Mouse (Mus musculus) stomach, embryonic 16.5 days (tissue): ENCODE results near the gene Glp2r. TPM values are rescaled to one million over a fixed set of nuclear protein-coding genes. Genes with fewer than 3 reads are reported as not detected.

ENCODE experiments used
- ATAC-seq: fragments of 200-750 bp; cut with Nextera tagmentation; 2 replicates; pipeline ENCODE4 v1.8.0; 2017; ENCODE audit warnings: moderate number of reproducible peaks, moderate TSS enrichment; ENCODE audit not compliant: insufficient read depth, low FRiP score
- H3K27ac ChIP-seq: fragments of 300-500 bp; sonication (generic); 2 replicates; pipeline ENCODE4 v1.5.1; 2014; ENCODE audit warnings: low read length
- H3K27me3 ChIP-seq: fragments of 300-500 bp; sonication (generic); 2 replicates; pipeline ENCODE4 v1.6.1; 2014; ENCODE audit warnings: low read length, control low read depth, mixed read lengths; ENCODE audit not compliant: control insufficient read depth, insufficient read depth
- H3K36me3 ChIP-seq: fragments of 300-500 bp; sonication (generic); 2 replicates; pipeline ENCODE4 v1.6.1; 2014; ENCODE audit warnings: low read length; ENCODE audit not compliant: control insufficient read depth, insufficient read depth
- H3K4me1 ChIP-seq: fragments of 300-500 bp; sonication (generic); 2 replicates; pipeline ENCODE4 v1.6.1; 2014; ENCODE audit warnings: low read length, control low read depth, mixed read lengths; ENCODE audit not compliant: control insufficient read depth, insufficient read depth
- H3K4me2 ChIP-seq: fragments of 300-500 bp; sonication (generic); 2 replicates; pipeline ENCODE4 v1.6.1; 2014; ENCODE audit warnings: low read depth, low read length, mixed read lengths
- H3K4me3 ChIP-seq: fragments of 300-500 bp; sonication (generic); replicated peaks from 2 replicates; pipeline ENCODE4 v1.5.1; 2014; ENCODE audit warnings: mild to moderate bottlenecking, low read length
- H3K9ac ChIP-seq: fragments of 300-500 bp; sonication (generic); 2 replicates; pipeline ENCODE4 v1.6.1; 2014; ENCODE audit warnings: low read length
- H3K9me3 ChIP-seq: fragments of 300-500 bp; sonication (generic); replicated peaks from 2 replicates; pipeline ENCODE4 v1.6.1; 2016; ENCODE audit warnings: low read length, control low read depth; ENCODE audit not compliant: control insufficient read depth
- WGBS: fragments of 180-500 bp; shearing (Covaris S2); extraction: QIAGEN DNeasy Blood & Tissue Kit; methylation state at CpG from one replicate; pipeline ENCODE4 v1.1.7; 2014; 5-methylcytosine and 5-hydroxymethylcytosine counted together
- polyA plus RNA-seq: library from polyadenylated mRNA; unstranded; fragments of >200 nt; fragmentation: Nextera tagmentation; extraction: Ambion mirVana; gene quantifications from 2 replicates; pipeline ENCODE4 v1.2.1, GENCODE M21; 2015

Gene Glp2r
- polyA plus RNA-seq, 1 experiment from 2014 or later = 0.93 TPM

DNA sequence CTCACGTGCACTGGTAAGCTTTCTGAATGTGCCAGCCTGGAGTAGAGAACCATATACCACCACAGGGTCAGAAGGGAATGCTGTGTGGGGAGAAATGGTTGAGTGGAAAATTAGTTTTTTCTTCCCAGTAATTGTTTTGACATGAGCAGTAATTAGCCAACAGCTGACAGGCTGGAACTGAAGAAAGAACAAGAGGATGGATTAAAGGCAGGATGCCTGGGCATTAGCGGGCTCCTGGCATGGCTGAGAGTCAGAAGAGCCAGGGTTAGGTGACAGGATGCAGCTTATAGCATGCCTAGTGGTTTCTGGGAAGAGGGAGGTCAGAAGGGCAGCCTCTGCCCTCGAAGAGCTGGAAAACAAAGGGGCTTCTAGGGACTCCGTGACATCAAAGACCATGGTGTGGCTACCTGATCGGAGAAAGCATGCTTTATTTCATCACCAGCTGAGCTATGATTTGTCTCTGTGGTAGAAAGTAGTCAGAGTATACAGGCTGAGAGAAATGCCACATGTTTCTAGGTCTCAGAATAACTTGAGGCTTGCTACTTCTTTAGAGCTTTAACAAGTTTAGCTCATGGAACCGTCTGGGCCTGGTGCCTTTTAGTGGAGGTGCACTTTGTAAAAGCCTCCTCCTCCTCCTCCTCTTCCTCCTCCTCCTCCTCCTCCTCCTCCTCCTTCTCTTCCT lies 133.9 kb downstream of the Glp2r start:
- Histone ChIP-seq H3K36me3 (no peaks in the 10 kb centered on the region), H3K4me3 (no peak overlapping the region), H3K9ac (no peak overlapping the region), H3K4me2 (no peak overlapping the region), H3K4me1 (0 out of 2 replicates have a peak, but pooled peaks cover 3% of the 10 kb centered on the region), H3K9me3 (no peaks in the 10 kb centered on the region), H3K27me3 (no peaks in the 10 kb centered on the region), H3K27ac (no peak overlapping the region)
- no peak for ATAC-seq
- 56% methylated on average over 6 of the region's 6 CpGs for WGBS

DNA sequence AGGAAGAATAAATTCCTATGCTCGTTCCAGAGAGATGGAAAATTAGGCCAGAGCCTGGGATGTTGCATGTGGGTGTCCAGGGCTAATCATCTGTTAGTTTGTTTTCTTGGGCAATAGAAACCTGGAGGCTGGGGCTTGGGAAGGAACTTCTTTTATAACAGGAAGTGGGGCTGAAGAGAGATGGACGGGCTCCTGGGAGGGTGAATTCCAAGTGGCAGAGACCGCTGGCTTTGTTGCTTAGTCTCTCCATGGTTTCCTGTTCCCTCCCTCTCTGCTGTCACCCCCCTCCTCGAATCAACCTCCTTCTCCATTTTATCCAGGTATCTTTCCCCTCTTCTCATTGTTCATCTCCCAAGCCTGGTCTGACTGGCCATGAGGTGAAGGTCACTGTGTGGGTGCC lies 134.8 kb downstream of the Glp2r start:
- Histone ChIP-seq H3K4me1 (0 out of 2 replicates have a peak, but pooled peaks cover 3% of the 10 kb centered on the region), H3K4me3 (no peak overlapping the region), H3K27me3 (no peaks in the 10 kb centered on the region), H3K4me2 (no peak overlapping the region), H3K9ac (no peak overlapping the region), H3K36me3 (no peaks in the 10 kb centered on the region), H3K27ac (no peak overlapping the region), H3K9me3 (no peaks in the 10 kb centered on the region)
- no peak for ATAC-seq
- 45% methylated on average over 4 of the region's 4 CpGs for WGBS

DNA sequence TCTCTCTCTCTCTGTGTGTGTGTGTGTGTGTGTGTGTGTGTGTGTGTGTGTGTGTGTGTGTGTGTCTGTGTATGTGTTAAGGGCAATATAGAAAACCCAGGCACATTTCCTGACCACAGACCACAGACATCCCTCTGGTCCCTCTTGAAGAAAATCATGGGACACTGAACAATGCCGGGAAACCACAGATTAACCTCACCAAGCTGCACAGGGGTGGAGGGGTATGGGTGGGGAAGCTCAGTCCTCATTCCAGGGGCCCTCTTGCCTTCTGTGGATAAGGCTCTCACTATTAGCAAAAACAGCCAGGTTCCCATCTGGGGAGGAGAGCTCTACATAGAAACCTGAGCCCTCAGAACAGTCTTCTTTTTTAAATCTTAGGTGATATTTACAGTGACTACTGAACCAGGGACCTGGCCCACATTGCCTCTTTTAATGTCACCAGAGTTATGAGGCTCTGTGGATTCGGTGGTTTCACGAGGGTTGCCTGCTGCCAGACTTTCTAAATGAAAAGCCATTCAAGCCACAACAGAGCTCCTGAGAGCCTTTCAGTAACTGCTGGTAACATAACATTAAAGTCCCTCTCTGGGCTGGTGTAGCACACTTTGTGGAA lies 137.2 kb downstream of the Glp2r start:
- H3K27ac ChIP-seq = no peak overlapping the region
- H3K4me3 ChIP-seq = no peak overlapping the region
- H3K4me1 ChIP-seq = 0 out of 2 replicates have a peak, but pooled peaks cover 3% of the 10 kb centered on the region
- H3K9ac ChIP-seq = no peak overlapping the region
- WGBS = 56% methylated on average over 3 of the region's 3 CpGs
- H3K9me3 ChIP-seq = no peaks in the 10 kb centered on the region
- H3K4me2 ChIP-seq = no peak overlapping the region
- no peaks in the 10 kb centered on the region for H3K27me3 ChIP-seq
- no peak for ATAC-seq
- H3K36me3 ChIP-seq = no peaks in the 10 kb centered on the region

DNA sequence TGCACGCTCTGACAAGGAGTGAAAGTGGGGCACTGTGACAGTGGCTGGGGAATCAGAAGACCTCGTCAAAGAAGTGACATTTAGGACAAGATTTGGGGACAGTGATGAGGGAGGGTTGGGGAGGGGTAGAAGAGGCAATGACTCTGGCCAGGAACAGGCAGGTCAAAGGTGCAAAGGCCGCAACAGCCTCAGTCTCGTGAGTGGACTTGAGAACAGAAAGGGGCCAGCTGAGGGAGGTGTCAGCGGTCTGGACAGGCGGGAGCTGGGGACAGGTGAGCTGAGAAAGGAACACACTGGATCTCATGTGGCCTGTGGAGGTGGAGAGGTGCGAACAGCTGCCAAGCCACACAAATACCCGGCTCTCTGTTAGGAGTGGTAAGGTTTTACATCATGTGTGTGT lies 138.0 kb downstream of the Glp2r start:
- Histone ChIP-seq H3K9me3 (no peaks in the 10 kb centered on the region), H3K4me1 (0 out of 2 replicates have a peak, but pooled peaks cover 3% of the 10 kb centered on the region), H3K27me3 (no peaks in the 10 kb centered on the region), H3K4me2 (no peak overlapping the region), H3K9ac (no peak overlapping the region), H3K4me3 (no peak overlapping the region), H3K27ac (no peak overlapping the region), H3K36me3 (no peaks in the 10 kb centered on the region)
- WGBS = 77% methylated on average over 8 of the region's 8 CpGs
- no peak for ATAC-seq

DNA sequence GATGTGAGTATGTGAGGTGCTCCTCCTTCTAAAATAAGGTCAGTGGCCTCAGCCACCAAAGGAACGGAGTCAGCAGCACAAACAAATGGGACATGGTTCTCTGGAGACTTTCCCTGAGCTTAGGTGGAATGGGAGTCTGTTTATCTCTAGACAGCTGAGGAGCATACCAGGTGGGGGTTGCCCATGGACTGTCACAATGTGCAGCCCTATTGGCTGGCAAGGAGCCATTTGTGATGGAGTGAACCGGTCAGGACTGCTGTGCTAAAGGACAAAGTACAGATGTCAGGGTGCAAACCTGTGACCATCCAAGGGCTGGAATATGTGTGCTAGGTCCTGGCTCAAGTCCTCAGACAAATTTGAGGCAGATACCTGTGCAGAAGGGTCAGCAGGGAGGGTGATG lies 142.4 kb downstream of the Glp2r start:
- 45% methylated on average over 2 of the region's 2 CpGs for WGBS
- no peaks in the 10 kb centered on the region for H3K27me3 ChIP-seq
- no peak for ATAC-seq

DNA sequence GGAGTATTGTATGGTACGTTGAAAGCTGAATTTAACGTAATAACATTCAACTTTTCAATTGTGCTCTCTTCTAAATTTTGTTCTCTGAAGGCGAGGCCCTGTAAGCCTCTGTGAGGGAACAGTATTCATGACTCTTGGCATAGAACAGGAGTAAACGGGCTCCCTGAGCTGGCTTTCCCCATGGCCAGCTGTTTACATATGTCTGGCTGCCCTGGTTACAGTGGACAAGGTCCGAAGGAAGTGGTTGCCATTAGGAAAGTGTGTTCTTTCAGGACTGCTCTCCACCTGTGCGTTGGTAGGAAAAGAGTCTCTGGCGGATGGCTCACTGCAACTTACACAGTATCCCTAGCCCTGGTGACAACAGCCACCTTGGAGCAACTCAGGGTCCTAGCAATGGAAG lies 143.8 kb downstream of the Glp2r start:
- H3K4me1 ChIP-seq = no peaks in the 10 kb centered on the region
- 74% methylated on average over 7 of the region's 7 CpGs for WGBS
- ATAC-seq = no peak

More for the DNA sequence above, 142.4 kb downstream of the Glp2r start:
- no peak overlapping the region for H3K9ac ChIP-seq
- no peak overlapping the region for H3K27ac ChIP-seq
- no peak overlapping the region for H3K4me3 ChIP-seq
- H3K9me3 ChIP-seq = no peaks in the 10 kb centered on the region
- no peaks in the 10 kb centered on the region for H3K4me1 ChIP-seq
- no peak overlapping the region for H3K4me2 ChIP-seq
- no peaks in the 10 kb centered on the region for H3K36me3 ChIP-seq

DNA sequence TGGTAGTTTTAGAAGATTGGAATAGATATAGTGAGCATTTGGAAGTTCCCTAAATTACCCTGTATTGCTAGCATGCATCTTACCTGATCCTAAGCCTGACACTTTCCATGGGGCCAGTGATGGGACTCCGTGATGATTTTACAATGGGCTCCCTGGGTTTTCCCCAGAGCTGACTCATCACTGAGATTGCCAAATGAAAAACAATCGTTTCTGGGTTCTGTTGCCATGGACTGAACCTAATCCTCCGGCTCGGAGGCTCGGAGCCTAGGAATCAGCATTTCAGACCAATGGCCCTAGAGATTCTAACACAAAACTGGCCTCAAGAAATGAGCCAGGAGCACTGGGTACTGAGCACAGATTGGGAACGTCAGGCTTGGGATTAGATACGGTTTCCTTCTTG lies 148.6 kb downstream of the Glp2r start:
- Histone ChIP-seq H3K36me3 (no peaks in the 10 kb centered on the region), H3K4me3 (no peak overlapping the region), H3K4me2 (no peak overlapping the region), H3K9me3 (no peaks in the 10 kb centered on the region), H3K27ac (no peak overlapping the region), H3K9ac (no peak overlapping the region), H3K4me1 (no peaks in the 10 kb centered on the region), H3K27me3 (no peaks in the 10 kb centered on the region)
- no peak for ATAC-seq
- 85% methylated on average over 7 of the region's 7 CpGs for WGBS

More for the DNA sequence above, 143.8 kb downstream of the Glp2r start:
- Histone ChIP-seq H3K27me3 (no peaks in the 10 kb centered on the region), H3K4me3 (no peak overlapping the region), H3K4me2 (no peak overlapping the region), H3K9me3 (no peaks in the 10 kb centered on the region), H3K9ac (no peak overlapping the region), H3K27ac (no peak overlapping the region), H3K36me3 (no peaks in the 10 kb centered on the region)

DNA sequence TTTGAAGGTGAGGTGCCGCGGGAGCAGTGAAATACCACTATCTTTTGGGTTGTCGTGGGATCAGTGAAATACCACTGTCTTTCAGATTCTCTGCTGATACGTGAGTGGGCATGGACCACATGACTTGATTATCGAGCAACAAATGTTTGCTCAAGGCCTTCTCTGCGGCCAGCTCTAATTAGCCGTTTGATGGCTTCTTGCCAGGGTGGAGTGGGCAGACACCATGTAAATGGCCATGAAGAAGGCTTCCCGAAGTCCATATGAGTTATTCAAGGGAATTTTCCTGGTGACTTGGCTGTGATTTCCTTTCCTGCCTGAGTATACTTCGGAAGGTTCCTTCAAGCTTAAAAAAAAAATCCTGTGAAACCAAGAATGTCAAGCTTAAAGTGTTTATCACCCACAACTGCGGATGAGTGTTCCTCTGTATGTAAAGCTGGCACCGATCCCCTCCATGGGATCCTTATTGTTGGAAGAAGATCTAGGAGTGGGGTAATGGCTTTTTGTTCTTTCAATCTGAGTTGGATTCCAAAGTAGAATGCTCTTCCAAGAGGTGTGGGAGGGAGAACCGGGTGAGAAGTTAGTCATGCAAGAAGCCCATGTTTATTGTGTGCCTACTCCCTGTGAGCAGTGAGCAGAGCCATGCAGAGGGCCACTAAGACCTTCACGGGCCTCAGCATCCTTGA lies 154.3 kb downstream of the Glp2r start:
- no peak overlapping the region for H3K4me3 ChIP-seq
- ATAC-seq = no peak
- H3K36me3 ChIP-seq = no peaks in the 10 kb centered on the region
- H3K9ac ChIP-seq = no peak overlapping the region
- no peak overlapping the region for H3K4me2 ChIP-seq
- H3K9me3 ChIP-seq = no peaks in the 10 kb centered on the region
- H3K4me1 ChIP-seq = no peaks in the 10 kb centered on the region
- H3K27me3 ChIP-seq = no peaks in the 10 kb centered on the region
- no peak overlapping the region for H3K27ac ChIP-seq
- WGBS = 74% methylated on average over 13 of the region's 13 CpGs

DNA sequence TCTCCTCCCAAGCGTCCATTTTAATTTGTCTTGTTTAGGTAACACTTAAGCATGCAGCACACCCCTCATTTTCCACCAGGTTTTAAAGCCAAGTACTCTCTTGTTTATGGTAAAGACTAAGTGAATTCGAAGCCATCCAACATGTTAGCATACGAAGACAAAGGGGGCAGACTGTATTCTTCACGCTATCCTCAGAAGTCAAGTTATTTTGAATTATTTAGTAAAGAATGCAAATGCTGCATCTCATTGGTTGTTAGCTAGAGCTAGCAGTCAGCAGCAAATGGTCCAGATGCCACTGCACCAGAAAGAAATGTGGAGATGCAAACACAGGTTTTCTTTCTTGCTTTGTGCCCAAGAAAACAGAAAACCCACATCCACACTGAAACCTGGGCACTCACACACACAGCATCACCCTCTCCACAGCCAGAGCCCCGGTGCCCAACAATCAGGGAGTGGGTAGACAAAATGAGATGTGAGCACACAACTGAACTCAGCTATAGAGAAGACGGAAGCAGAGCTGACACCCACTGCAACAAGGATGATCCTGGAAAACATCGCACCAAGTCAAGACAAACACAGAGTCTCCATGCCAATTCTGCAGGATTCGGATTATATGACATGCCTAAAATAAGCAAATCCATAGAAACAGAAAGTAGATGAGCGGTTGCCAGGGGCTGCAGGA lies 158.7 kb downstream of the Glp2r start:
- no peak overlapping the region for H3K9ac ChIP-seq
- no peak overlapping the region for H3K27ac ChIP-seq
- no peaks in the 10 kb centered on the region for H3K4me1 ChIP-seq
- no peak overlapping the region for H3K4me2 ChIP-seq
- no peaks in the 10 kb centered on the region for H3K9me3 ChIP-seq
- H3K36me3 ChIP-seq = no peaks in the 10 kb centered on the region
- no peak for ATAC-seq
- H3K27me3 ChIP-seq = no peaks in the 10 kb centered on the region
- 68% methylated on average over 9 of the region's 9 CpGs for WGBS
- H3K4me3 ChIP-seq = no peak overlapping the region
